In the genomic region with DNA sequence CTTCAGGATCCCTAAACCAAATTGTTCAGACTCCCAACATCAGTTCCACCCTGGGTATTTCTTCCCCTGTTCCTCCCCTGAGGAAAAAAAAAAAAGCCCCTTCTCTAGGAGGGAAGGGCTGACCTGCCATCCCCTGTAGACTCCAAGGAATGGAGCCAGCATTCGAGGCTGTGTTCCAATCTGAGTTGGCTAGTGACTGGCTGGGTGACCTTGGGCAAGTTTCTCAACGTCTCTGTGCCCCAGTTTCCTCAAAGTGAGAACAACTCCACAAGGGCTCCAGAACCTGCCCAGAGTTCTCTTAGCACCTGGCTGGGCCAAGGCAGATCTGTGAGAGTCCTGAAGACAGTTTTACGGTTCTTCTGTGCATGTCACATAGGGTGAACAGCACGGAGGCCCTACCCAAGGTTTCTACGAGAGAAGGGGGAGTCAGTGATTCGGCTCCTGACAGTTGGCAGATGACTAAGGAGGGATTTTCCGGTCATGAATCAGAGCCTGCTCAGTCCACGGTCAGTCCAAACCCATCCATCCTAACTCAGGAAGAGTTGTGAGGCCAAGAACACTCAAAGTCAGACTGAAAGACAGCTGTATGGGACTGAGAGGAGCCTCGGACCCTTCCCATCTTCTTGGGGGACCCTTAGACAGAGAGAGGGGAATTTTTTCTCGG, we compare ENCODE assay signal across 8 mouse cellular contexts. TPM values are rescaled to one million over a fixed set of nuclear protein-coding genes. Genes with fewer than 3 reads are reported as not detected.
DNase-seq lines count a peak whose midpoint lies in the region; ATAC-seq and TF ChIP-seq lines count a peak whose summit lies in the region.

No protein-coding gene starts in this region.

- H3K4me1 ChIP-seq in kidney, postnatal 0 days (replicated peaks; ENCODE audit: insufficient read depth, low read length), result peaks cover 4% of the 10 kb centered on the region; the same call in 1 of the 2 replicates
- peaks cover 21% of the 10 kb centered on the region for H3K4me1 ChIP-seq in heart, embryonic 10.5 days
- peaks cover 24% of the 10 kb centered on the region for H3K4me1 ChIP-seq in liver, embryonic 13.5 days (replicated peaks)

- peaks cover 12% of the 10 kb centered on the region for H3K36me3 ChIP-seq in kidney, postnatal 0 days (ENCODE audit: insufficient read depth, low read length)
- peaks cover 37% of the 10 kb centered on the region for H3K36me3 ChIP-seq in heart, embryonic 10.5 days
- no peaks in the 10 kb centered on the region for H3K36me3 ChIP-seq in liver, embryonic 13.5 days

- no peaks in the 10 kb centered on the region for H3K27me3 ChIP-seq in kidney, postnatal 0 days (ENCODE audit: insufficient read depth, low read length)
- H3K27me3 ChIP-seq in heart, embryonic 10.5 days (ENCODE audit: insufficient read depth, poor library complexity, severe bottlenecking), result no peaks in the 10 kb centered on the region
- no peaks in the 10 kb centered on the region for H3K27me3 ChIP-seq in liver, embryonic 13.5 days

- peak overlapping the region; percentile 91 for H3K4me2 ChIP-seq in kidney, postnatal 0 days (ENCODE audit: low read length)
- peak overlapping the region; percentile 94 for H3K4me2 ChIP-seq in liver, embryonic 13.5 days

- peak overlapping the region; percentile 82 for H3K27ac ChIP-seq in kidney, postnatal 0 days
- peak overlapping the region; percentile 96 for H3K27ac ChIP-seq in heart, embryonic 10.5 days
- H3K27ac ChIP-seq in liver, embryonic 13.5 days, result peak overlapping the region; percentile 74; the same call in 1 of the 2 replicates

- 8% methylated on average over 10 of the region's 10 CpGs for WGBS in kidney, postnatal 0 days
- WGBS in heart, embryonic 10.5 days, result 39% methylated on average over 10 of the region's 10 CpGs
- WGBS in liver, embryonic 13.5 days (ENCODE audit: insufficient replicate concordance), result 32% methylated on average over 10 of the region's 10 CpGs

- peak overlapping the region; percentile 97 for H3K4me3 ChIP-seq in kidney, postnatal 0 days (replicated peaks; ENCODE audit: low read depth, low read length)
- peak overlapping the region; percentile 98 for H3K4me3 ChIP-seq in heart, embryonic 10.5 days
- H3K4me3 ChIP-seq in liver, embryonic 13.5 days (replicated peaks), result peak overlapping the region; percentile 86

- no peak for TF ChIP-seq CTCF in kidney, postnatal 0 days (IDR thresholded peaks at IDR 0.05; ENCODE audit: low read depth)

- intact Hi-C loops in left cerebral cortex, postnatal 25 days (cut with DNase I), result no loop called here

- H3K9me3 ChIP-seq in kidney, postnatal 0 days (replicated peaks; ENCODE audit: low read length), result no peaks in the 10 kb centered on the region
- H3K9me3 ChIP-seq in heart, embryonic 10.5 days, result no peaks in the 10 kb centered on the region
- H3K9me3 ChIP-seq in liver, embryonic 13.5 days (replicated peaks), result no peaks in the 10 kb centered on the region

- DNase-seq in kidney, postnatal 0 days (ENCODE audit: low spot score), result peak; percentile 33
- no peak for DNase-seq in kidney, adult 11 months
- peak; percentile 82 for DNase-seq in NIH3T3 (ENCODE audit: low read depth)
- no peak for DNase-seq in heart, embryonic 10.5 days (ENCODE audit: low spot score)
- no peak for DNase-seq in liver, embryonic 13.5 days
- no peak for DNase-seq in c-Kit-positive CD71-positive TER-119-positive erythroid progenitor cells, embryonic 14.5 days (ENCODE audit: low spot score)
- no peak for DNase-seq in left cerebral cortex, postnatal 25 days (ENCODE audit: low spot score in 2 of 2)

- peak overlapping the region; percentile 99 for H3K9ac ChIP-seq in kidney, postnatal 0 days (ENCODE audit: low read depth, low read length)
- peak overlapping the region; percentile 93 for H3K9ac ChIP-seq in liver, embryonic 13.5 days

- no peak for ATAC-seq in kidney, postnatal 0 days (replicated peaks; ENCODE audit: low FRiP score, low read depth)
- ATAC-seq in liver, embryonic 13.5 days (ENCODE audit: low read depth), result no peak
- no peak for ATAC-seq in cerebellum, adult (ENCODE audit: insufficient number of reproducible peaks, low FRiP score, low TSS enrichment)

RNA-seq across cellular contexts. Expression of gene Zswim4, which starts 1.0 kb away (rescaled TPM):
- 10.5 and 11.0 TPM in 2 replicates for polyA plus RNA-seq in kidney, postnatal 0 days (2015; fragmentation: Nextera tagmentation; extraction: Ambion mirVana)
- 14.4 and 17.5 TPM in 2 replicates for polyA plus RNA-seq in heart, embryonic 10.5 days (2016; fragmentation: Nextera tagmentation; extraction: Ambion mirVana)
- polyA plus RNA-seq in liver, embryonic 13.5 days (2015; fragmentation: Nextera tagmentation; extraction: Ambion mirVana), result 2.1 and 2.2 TPM in 2 replicates
- 10 to 100 TPM; 13.0 to 13.9 TPM for total RNA-seq in left cerebral cortex, postnatal 25 days (2021)

RNA-seq across cellular contexts. Expression of gene D8Ertd738e, which starts 13.6 kb away (rescaled TPM):
- polyA plus RNA-seq in kidney, postnatal 0 days (2015; fragmentation: Nextera tagmentation; extraction: Ambion mirVana), result 373 and 388 TPM in 2 replicates
- 353 and 374 TPM in 2 replicates for polyA plus RNA-seq in heart, embryonic 10.5 days (2016; fragmentation: Nextera tagmentation; extraction: Ambion mirVana)
- polyA plus RNA-seq in liver, embryonic 13.5 days (2015; fragmentation: Nextera tagmentation; extraction: Ambion mirVana), result 229 and 245 TPM in 2 replicates
- total RNA-seq in left cerebral cortex, postnatal 25 days (2021), result 100 to 1,000 TPM; 145 to 149 TPM

RNA-seq across cellular contexts. Expression of gene Mri1, which starts 21.2 kb away (rescaled TPM):
- polyA plus RNA-seq in kidney, postnatal 0 days (2015; fragmentation: Nextera tagmentation; extraction: Ambion mirVana), result 80.4 and 81.6 TPM in 2 replicates
- 60.5 and 74.9 TPM in 2 replicates for polyA plus RNA-seq in heart, embryonic 10.5 days (2016; fragmentation: Nextera tagmentation; extraction: Ambion mirVana)
- 41.2 and 48.4 TPM in 2 replicates for polyA plus RNA-seq in liver, embryonic 13.5 days (2015; fragmentation: Nextera tagmentation; extraction: Ambion mirVana)
- total RNA-seq in left cerebral cortex, postnatal 25 days (2021), result 10 to 100 TPM; 13.4 to 15.7 TPM

RNA-seq across cellular contexts. Expression of gene Ccdc130, which starts 34.3 kb away (rescaled TPM):
- polyA plus RNA-seq in kidney, postnatal 0 days (2015; fragmentation: Nextera tagmentation; extraction: Ambion mirVana), result 17.4 and 20.2 TPM in 2 replicates
- 18.8 and 20.8 TPM in 2 replicates for polyA plus RNA-seq in heart, embryonic 10.5 days (2016; fragmentation: Nextera tagmentation; extraction: Ambion mirVana)
- 8.8 and 9.1 TPM in 2 replicates for polyA plus RNA-seq in liver, embryonic 13.5 days (2015; fragmentation: Nextera tagmentation; extraction: Ambion mirVana)
- 10 to 100 TPM; 24.1 to 25.3 TPM for total RNA-seq in left cerebral cortex, postnatal 25 days (2021)

RNA-seq across cellular contexts. Expression of gene Nanos3, which starts 50.9 kb away (rescaled TPM):
- polyA plus RNA-seq in kidney, postnatal 0 days (2015; fragmentation: Nextera tagmentation; extraction: Ambion mirVana), result 8.6 and 9.6 TPM in 2 replicates
- polyA plus RNA-seq in heart, embryonic 10.5 days (2016; fragmentation: Nextera tagmentation; extraction: Ambion mirVana), result 1.2 and 2.3 TPM in 2 replicates
- 0.28 and 0.34 TPM in 2 replicates for polyA plus RNA-seq in liver, embryonic 13.5 days (2015; fragmentation: Nextera tagmentation; extraction: Ambion mirVana)
- 1 to 10 TPM; 2.6 to 3.2 TPM for total RNA-seq in left cerebral cortex, postnatal 25 days (2021)

Comparison
In these comparisons a context has a peak if more than half of its experiments do, and no peak if none do; other contexts are left out.
1. DNase-seq: peak in kidney, postnatal 0 days (single experiment) and NIH3T3 (single experiment); none in kidney, adult 11 months (single experiment), heart, embryonic 10.5 days (single experiment), liver, embryonic 13.5 days (single experiment), c-Kit-positive CD71-positive TER-119-positive erythroid progenitor cells, embryonic 14.5 days (single experiment) and left cerebral cortex, postnatal 25 days (0 of 2).
2. Peak in every context shown above with its lines, with median percentiles within 50 percentile points of each other: H3K27ac ChIP-seq and H3K4me3 ChIP-seq.